Mouse (Mus musculus) kidney, adult 2 months (tissue): ENCODE data around the gene Scyl1. TPM values are rescaled to one million over a fixed set of nuclear protein-coding genes. Genes with fewer than 3 reads are reported as not detected.

Experiments
- DNase-seq: peaks from one replicate; pipeline ENCODE4 v3.0.0; 2021
- H3K27ac ChIP-seq: fragments of 200-500 bp; 2 replicates; pipeline ENCODE4 v1.5.1; 2012; ENCODE audit warnings: low read depth, low read length, control low read depth, inconsistent platforms; ENCODE audit not compliant: insufficient read depth
- H3K27me3 ChIP-seq: fragments of 200-500 bp; replicated peaks from 2 replicates; pipeline ENCODE4 v1.6.1; 2012; ENCODE audit warnings: mild to moderate bottlenecking, moderate library complexity, low read length, inconsistent platforms; ENCODE audit not compliant: control insufficient read depth, insufficient read depth
- H3K36me3 ChIP-seq: fragments of 200-500 bp; 2 replicates; pipeline ENCODE4 v1.6.1; 2012; ENCODE audit warnings: mild to moderate bottlenecking, moderate library complexity, low read length, inconsistent platforms; ENCODE audit not compliant: control insufficient read depth, insufficient read depth
- H3K4me1 ChIP-seq: fragments of 200-500 bp; 2 replicates; pipeline ENCODE4 v1.6.1; 2011; ENCODE audit warnings: low read length; ENCODE audit not compliant: control insufficient read depth, insufficient read depth
- H3K4me3 ChIP-seq: fragments of 200-500 bp; 2 replicates; pipeline ENCODE4 v1.5.1; 2011; ENCODE audit warnings: mild to moderate bottlenecking, low read depth, low read length, control low read depth; ENCODE audit not compliant: insufficient read depth
- CTCF ChIP-seq: fragments of 200-500 bp; conservative IDR thresholded peaks from 2 replicates; pipeline ENCODE4 v1.5.1; 2011; ENCODE audit warnings: low read depth, mild to moderate bottlenecking, control low read depth, low read length, moderate library complexity, mixed read lengths; ENCODE audit not compliant: insufficient read depth, insufficient read length
- POLR2A ChIP-seq: fragments of 200-500 bp; IDR thresholded peaks from one replicate; pipeline ENCODE4 v1.6.1; 2011; ENCODE audit warnings: low read depth, low read length, control low read depth
- WGBS: fragments of 180-500 bp; shearing (Covaris S2); methylation state at CpG from one replicate; pipeline ENCODE4 v1.1.7; 2018; 5-methylcytosine and 5-hydroxymethylcytosine counted together
- polyA plus RNA-seq: library from polyadenylated mRNA; depleted of rRNA; stranded (reverse); fragments of >200 nt; gene quantifications from 2 replicates; pipeline ENCODE4 v1.2.3, GENCODE M21; 2012

The Scyl1 gene
- polyA plus RNA-seq, 1 experiment = 107 TPM

DNA sequence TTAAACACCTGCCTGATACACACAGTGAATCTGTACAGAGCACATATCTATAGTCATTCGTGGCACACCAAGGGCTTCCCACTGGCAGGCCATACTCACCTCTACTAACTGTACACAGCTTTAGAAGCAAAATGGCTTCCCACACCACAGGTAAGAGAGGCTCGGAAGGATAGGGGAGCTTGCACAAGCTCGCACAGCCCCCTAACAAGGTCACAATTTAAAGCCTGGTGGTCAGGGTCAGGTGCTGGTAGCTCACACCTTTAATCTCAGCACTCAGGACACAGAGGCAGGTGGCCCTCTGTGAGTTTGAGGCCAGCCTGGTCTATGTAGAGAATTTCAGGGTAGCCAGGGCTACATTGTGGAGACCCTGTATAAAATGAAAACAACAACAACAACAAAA lies 42.3 kb upstream of the Scyl1 start:
- TF ChIP-seq POLR2A = no peak
- TF ChIP-seq CTCF = no peak
- 93% methylated on average over 3 of the region's 3 CpGs for WGBS
- Histone ChIP-seq H3K4me1 (peaks cover 69% of the 10 kb centered on the region), H3K27me3 (no peaks in the 10 kb centered on the region), H3K4me3 (no peak overlapping the region), H3K27ac (peak overlapping the region; percentile 22; the same call in 1 of the 2 replicates), H3K36me3 (no peaks in the 10 kb centered on the region)
- DNase-seq = no peak

DNA sequence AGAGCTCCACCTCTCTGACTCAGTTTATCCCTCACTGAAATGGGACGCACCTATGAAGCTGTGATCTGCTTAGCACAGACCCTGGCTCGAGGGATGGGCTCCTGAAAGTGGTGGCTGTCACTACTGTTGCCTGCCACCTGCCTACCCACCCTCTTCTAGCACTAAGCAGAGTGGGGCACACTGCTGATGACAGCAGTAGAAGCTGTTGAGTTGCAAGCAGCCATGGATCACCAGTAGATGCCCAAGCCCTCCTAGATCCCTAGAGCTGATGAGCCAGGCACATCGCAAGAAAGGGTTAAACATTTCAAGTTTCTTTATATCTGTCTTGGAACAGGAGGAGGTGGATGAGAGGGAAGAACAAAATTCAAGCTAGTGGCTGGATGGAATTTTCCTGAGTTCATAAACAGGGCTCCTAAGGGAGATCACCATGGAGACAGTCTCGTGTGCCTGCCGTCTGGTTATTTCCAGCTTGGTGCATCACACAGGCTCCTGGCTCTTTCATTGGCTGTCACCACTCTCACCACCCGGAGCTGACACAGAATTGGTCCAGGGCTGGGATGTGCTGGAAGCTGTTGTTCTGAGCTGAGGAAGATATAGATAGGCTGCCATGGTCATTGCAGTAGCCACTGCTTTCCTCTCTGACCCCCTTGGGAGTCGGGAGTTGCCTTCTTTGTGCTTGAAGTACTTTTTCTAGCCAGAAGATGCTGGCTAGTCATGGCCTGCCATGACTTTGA lies 40.7 kb upstream of the Scyl1 start:
- peak; percentile 94 for DNase-seq
- Histone ChIP-seq H3K36me3 (no peaks in the 10 kb centered on the region), H3K4me1 (peaks cover 70% of the 10 kb centered on the region), H3K4me3 (no peak overlapping the region), H3K27me3 (no peaks in the 10 kb centered on the region), H3K27ac (peak overlapping the region; percentile 96)
- 45% methylated on average over 7 of the region's 7 CpGs for WGBS
- TF ChIP-seq CTCF (no peak), POLR2A (peak; percentile 34)

DNA sequence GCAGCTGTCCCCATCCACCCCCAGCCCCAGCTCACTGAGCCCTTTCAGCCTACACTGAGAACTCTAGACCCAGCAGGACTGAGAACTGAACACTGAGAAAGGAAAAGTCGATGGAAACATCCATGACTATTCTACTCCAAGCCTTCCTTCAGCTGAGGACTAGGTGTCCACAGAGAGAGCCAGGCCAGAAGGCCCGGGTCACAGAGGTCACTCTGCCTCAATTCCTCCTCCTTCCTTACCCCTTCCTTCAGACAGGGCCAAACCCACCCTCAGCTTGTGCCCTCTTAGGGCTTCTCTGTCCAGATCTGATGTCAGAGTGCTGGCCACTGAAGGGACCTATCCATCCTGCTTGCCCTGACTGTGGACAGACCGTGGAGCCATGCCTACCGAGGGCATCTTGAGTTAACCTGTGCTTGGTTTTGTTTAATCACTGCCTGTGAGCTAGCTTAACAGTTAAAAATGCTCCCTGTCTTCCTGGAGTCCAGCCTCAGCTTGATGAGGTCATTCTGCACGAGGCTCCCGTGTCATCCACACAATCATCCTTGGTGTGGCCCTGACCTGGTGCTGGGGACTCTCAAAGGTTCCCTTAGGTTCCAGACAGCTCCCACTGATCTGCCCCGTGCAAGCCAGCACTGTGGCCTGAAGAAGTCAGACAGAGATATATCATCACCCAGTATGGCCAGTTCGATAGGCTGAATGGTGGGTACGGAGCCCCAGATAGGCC lies 39.8 kb upstream of the Scyl1 start:
- H3K4me3 ChIP-seq = no peak overlapping the region
- H3K36me3 ChIP-seq = no peaks in the 10 kb centered on the region
- TF ChIP-seq POLR2A (no peak), CTCF (no peak)
- peaks cover 70% of the 10 kb centered on the region for H3K4me1 ChIP-seq
- H3K27ac ChIP-seq = peak overlapping the region; percentile 96
- H3K27me3 ChIP-seq = no peaks in the 10 kb centered on the region
- DNase-seq = no peak
- 44% methylated on average over 9 of the region's 9 CpGs for WGBS

DNA sequence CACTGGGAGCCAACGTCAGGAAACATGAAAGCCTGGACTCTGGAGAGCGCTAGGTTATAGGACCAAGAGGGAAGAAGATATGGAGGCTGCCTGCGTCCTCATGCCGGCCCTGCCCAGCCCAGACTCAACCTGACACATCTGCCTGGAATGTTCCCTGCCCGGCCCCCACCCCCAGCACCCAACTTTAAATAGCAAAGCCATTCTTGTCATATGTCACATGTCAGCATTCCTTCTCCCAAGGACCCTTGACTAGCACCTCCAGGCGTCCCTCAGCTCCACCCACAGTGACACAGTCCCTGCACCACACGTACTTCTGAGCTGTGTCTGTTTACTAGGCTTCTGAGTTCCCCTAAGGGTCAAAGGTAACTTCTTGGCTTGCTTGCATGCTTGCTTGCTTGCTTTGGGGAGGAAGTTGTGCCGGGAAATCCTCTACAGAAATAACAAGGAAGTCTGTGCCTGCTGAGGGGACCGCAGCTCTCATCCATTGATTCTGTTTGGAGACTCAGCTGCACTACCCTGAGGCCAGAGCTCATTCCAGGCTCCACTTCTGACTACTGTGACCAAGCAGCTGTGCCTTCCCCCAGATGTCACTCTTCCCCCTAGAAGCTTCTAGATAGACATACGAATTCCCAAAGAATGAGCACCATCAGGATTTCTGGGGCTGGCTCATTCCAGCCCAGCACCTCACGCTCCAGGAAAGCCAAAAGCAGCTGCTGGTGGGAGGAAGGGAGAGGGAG lies 39.1 kb upstream of the Scyl1 start:
- DNase-seq = peak; percentile 89
- H3K27ac ChIP-seq = peak overlapping the region; percentile 96
- H3K4me1 ChIP-seq = peaks cover 69% of the 10 kb centered on the region
- TF ChIP-seq POLR2A (no peak), CTCF (no peak)
- H3K27me3 ChIP-seq = no peaks in the 10 kb centered on the region
- no peak overlapping the region for H3K4me3 ChIP-seq
- H3K36me3 ChIP-seq = no peaks in the 10 kb centered on the region
- 10% methylated on average over 11 of the region's 11 CpGs for WGBS

DNA sequence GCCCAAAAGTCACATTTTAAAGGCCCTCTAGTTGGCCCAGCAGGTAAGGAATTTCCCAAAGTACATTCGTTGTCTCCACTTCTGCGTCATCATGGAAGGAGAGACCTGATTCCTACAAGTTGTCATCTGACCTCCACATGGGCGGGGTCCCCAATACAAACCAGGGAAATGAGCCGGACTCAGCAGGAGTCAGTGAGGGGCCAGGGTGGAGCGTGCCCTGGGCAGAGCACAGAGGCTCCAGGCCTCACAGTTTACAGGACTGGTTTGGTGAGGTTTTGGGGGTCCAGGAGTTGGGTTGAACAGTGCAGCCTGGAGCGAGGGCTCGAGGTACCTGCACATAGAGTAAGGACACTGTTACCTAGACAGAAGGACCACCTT lies 38.5 kb upstream of the Scyl1 start:
- TF ChIP-seq CTCF (no peak), POLR2A (no peak)
- peaks cover 68% of the 10 kb centered on the region for H3K4me1 ChIP-seq
- DNase-seq = peak; percentile 38
- H3K36me3 ChIP-seq = no peaks in the 10 kb centered on the region
- no peak overlapping the region for H3K4me3 ChIP-seq
- H3K27me3 ChIP-seq = no peaks in the 10 kb centered on the region
- WGBS = 69% methylated on average over 7 of the region's 7 CpGs
- H3K27ac ChIP-seq = peak overlapping the region; percentile 96

DNA sequence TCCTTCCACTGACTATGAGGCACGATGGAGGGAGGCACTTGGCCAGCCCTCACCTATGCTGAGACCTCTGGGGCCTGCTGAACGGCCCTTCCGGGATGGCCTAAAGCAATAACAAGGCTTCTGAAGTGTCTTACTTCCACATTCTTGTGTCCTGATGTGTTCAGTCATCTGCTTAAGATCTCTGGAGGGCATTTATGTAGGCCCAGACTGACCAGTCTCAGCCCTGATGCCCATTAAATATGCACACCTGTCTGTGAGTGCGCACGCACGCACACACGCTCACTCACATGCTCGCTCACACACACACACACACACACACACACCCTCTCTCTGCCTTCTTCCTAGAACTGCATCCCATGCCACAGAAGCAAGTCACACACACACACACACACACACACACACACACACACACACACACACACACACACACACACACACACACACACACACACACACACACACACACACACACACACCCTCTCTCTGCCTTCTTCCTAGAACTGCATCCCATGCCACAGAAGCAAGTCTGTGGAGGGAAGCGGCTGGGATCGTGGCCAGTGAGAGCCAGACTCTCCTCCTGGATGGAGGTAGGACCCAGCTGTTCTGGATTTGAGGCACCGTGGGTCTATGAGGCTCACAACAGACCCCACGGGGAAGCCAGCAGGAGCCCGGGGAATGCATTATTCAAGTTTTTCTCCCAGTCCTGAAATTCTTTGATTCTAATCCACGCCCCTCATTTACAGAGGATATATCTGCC lies 37.9 kb upstream of the Scyl1 start:
- Histone ChIP-seq H3K36me3 (no peaks in the 10 kb centered on the region), H3K27ac (peak overlapping the region; percentile 96), H3K4me3 (no peak overlapping the region), H3K4me1 (peaks cover 71% of the 10 kb centered on the region), H3K27me3 (no peaks in the 10 kb centered on the region)
- peak; percentile 6 for DNase-seq
- TF ChIP-seq POLR2A (no peak), CTCF (no peak)
- WGBS = 59% methylated on average over 14 of the region's 14 CpGs

DNA sequence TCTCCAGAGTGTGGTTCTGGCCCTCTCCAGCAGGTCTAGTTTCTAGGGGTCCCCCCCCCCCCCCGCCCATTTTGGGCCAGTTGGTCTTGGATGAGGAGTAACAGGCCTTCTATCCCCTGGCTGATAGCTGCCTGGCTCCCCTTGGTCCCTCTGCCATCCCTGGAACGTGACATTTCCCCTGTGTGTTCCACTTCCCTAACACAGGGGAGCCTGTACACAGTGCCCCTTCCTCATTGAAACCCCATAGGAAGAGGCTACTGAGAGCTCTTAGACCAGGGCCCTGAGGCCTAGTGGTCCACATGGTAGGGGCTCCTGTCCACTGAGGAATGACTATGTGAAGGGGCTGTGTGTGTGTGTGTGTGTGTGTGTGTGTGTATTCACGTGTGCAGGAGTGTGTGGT lies 36.5 kb upstream of the Scyl1 start:
- Histone ChIP-seq H3K36me3 (no peaks in the 10 kb centered on the region), H3K4me1 (peaks cover 72% of the 10 kb centered on the region), H3K27me3 (no peaks in the 10 kb centered on the region), H3K27ac (0 out of 2 replicates have a peak overlapping the region, but pooled peaks have one; percentile 26), H3K4me3 (no peak overlapping the region)
- DNase-seq = no peak
- 79% methylated on average over 3 of the region's 3 CpGs for WGBS
- TF ChIP-seq CTCF = no peak
- no peak for TF ChIP-seq POLR2A
